Mouse (Mus musculus) yolk sac, embryonic 10.5 days (tissue): ENCODE results near the gene Otulin.

Experiments
- DNase-seq: peaks from one replicate; pipeline ENCODE4 v3.0.0-alpha.2; 2017; ENCODE audit warnings: low spot score

The Otulin gene

GRCm38 (mm10) chr15:27579853-27580252 lies 50.6 kb downstream of the Otulin start:
- DNase-seq: no peak

GRCm38 (mm10) chr15:27578918-27579317 lies 51.6 kb downstream of the Otulin start:
- DNase-seq: no peak

DNA sequence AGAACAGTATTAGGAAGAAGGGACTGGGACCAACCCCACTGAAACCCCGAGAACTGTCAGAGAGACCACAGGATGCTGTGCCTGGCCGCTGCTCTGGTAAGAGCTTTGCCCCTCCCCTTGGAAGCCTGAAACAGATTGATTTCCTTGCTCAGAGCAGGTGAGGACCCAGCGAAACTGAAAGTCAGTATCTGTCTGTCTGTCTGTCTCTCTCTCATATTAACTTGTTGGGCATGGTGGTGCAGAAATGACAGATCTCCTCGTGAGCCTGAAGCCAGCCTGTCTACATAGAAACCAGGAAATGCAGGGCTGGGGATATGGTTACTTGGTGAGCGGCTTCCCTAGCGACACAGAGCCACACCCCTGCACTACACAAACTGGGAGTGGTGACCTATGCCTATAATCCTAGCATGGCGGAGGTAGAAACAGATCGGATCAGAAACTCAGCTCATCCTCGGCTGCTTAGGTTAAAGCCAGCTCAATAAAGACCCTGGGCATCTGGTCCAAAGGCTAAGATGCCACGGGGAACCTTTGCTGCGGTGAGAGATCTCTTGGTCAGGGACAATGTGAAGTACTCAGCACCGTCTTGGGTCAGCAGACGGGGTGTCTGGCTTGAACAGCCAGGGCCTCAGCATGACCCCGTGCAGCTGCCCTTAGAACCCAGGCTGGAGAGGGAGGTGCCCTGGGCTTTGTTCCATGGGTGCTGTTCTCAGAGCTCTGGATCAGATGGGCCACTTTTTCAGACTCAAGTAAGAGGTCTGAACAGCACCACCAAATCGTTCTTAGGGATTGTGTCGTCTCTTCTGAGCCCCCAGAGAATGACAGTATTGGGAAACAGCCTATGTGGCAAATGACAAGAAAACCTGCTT lies 52.3 kb downstream of the Otulin start:
- DNase-seq: no peak

DNA sequence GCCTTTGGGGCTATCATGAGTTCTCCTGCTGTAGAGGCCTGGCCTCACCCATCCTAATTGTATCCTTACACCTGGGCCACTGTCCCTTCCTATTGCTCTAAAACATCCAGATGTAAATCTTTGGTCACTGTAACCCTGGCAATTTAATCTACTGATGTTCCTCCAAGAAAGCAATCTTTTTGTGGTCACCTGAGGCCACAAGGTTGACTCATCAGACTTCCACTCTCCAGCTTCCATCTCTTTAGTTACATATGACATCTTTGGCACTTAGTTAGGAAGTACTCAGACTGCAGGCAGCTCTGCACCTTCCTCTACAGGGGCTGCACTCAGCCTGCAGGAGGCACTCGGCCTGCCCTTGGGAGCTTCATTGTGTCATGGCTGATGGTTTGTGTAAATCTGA lies 53.6 kb downstream of the Otulin start:
- DNase-seq: no peak

GRCm38 (mm10) chr15:27575932-27576331 lies 54.6 kb downstream of the Otulin start:
- DNase-seq: no peak

DNA sequence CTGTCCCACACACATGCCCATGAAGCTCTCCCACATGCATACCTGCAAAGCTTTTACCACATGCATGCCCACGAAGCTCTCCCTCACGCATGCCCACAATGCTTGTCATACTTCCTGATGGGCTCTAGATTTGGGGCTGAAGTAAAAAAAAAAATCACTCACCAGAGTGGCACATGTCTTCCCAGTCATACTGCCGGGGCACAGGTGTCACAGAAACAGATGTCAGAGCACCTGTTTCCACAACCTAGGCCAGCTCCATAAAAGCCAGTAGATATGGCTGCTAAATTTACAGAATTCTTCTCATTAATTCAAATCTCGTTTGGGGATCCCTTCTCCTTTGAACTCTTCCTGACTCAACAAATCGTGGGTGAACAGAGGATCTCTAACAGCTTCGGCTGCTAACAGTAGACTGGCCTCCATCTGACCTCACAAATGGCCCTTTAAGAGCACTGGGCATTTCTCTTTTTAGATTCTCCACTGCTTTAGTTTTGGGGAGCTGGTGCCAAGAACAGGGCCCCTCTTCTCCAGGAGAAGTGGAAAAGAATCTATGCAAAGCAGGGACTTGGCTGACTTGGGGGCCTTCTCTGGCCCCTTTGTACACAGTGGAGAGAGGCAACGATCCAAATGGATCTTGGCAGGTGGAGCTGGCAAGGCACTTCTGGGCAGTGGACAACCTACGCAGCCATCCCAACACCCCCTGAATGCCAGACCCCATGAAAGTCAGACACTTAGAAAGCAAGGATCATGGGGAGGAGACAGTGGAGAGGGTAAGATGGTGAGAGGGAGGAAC lies 55.3 kb downstream of the Otulin start:
- no peak for DNase-seq

- DNase-seq: no peak
Observed at GRCm38 (mm10) chr15:27571179-27571578, 59.3 kb downstream of the Otulin start.

GRCm38 (mm10) chr15:27570385-27570784 lies 60.1 kb downstream of the Otulin start:
- no peak for DNase-seq

DNA sequence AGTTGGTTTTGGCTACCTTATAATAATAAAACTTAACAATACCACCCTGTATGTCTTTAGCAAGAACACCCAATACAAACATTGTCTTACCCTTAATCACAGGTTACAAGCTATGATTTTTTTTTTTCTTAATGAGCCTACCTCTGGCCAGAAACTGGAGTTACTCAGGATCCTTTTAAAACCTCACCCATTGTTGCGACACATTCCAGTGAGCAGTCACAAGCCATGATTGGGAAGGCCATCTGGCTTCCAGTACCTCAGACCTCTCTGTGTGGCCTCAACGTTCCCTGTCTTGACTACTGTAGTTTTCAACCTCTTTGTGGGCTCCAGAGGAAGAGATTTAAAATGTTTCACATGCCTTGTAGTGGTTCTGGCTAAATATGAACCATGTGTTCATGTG lies 60.6 kb downstream of the Otulin start:
- DNase-seq: no peak

- no peak for DNase-seq
Observed at GRCm38 (mm10) chr15:27568371-27568770, 62.1 kb downstream of the Otulin start.

GRCm38 (mm10) chr15:27567356-27567755 lies 63.1 kb downstream of the Otulin start:
- no peak for DNase-seq

GRCm38 (mm10) chr15:27565626-27566185 lies 64.8 kb downstream of the Otulin start:
- no peak for DNase-seq

DNA sequence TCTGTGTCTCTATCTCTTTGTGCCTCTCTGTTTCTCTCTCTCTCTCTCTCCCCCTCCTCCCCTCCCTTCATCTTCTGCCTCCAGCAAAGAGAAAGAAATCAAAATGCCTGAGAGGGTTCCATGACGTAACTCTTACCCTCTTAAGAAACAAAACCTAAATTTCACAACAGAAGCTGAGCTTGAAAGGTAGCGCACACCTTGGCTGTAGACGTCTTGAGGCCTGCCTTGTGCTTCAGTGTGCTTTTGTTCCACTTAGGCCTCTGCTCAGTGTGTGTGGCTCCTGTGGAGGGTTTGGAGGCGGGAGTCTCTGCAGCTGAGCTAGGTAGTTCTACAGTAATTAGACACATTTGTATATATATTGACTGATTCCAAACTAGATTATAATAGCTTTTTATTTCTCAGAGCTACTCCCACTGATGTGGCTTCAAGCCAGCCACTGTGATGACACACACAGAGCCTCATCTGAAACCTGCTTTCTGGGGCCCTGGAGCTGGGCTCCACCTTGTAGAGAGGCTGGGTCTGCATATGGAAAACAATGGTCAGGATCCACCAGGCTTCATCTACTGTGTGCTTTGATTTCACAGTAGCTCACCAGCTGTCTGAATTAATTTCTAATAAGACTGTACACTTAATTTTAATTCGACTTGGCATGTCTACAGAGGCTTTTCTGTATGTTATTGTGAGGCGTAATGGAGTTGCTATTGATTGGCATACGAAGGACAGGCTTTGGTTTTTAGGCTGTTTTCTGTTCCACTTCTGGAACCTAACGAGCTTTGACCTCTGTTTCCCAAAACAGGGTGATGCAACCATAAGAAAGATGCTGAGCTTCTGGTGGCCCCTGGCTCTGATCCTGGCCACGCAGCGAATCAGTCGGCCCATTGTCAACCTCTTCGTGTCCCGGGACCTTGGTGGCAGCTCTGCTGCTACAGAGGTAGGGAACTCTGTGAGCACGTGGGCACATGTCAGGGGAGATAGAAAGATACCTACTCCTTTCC lies 66.1 kb downstream of the Otulin start:
- DNase-seq: no peak

DNA sequence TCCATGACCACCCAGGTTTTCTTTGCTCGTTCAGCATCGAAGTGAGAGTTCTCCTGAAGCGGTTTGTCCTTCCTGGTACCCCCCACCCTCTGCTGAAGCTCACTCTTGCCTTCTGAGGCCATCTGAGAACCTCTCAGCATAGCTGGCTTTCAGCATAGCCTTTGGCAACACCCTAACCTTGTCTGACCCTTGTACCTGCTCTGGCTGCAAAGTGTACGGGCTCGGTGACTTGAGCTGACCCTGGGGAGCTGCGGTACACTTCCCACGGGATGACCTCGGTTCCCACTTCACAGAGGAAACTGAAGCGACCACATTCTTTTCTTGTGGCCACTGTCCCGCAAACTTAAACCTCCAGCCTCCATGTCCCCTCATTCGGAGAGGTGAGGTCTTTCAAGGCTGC lies 70.2 kb downstream of the Otulin start:
- DNase-seq: no peak

GRCm38 (mm10) chr15:27558456-27559147 lies 71.9 kb downstream of the Otulin start:
- DNase-seq: no peak

DNA sequence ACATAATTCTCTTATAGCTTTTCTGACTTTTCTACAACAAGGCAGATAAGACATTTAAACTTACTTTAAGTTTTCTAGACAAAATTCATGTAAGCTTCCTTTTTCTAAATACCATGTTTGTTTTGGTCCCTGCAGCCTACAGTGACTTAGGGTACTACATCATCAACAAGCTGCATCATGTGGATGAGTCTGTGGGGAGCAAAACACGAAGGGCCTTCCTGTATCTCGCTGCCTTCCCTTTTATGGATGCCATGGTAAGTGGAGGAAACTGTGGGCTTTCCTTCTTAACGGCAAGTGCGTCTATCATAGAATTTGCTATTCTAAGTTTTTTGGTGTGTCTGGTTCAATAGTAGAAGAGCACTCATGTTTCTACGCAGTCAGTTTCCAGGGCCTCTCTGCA lies 76.9 kb downstream of the Otulin start:
- DNase-seq: no peak

- no peak for DNase-seq
Observed at GRCm38 (mm10) chr15:27552129-27552700, 78.3 kb downstream of the Otulin start.

DNA sequence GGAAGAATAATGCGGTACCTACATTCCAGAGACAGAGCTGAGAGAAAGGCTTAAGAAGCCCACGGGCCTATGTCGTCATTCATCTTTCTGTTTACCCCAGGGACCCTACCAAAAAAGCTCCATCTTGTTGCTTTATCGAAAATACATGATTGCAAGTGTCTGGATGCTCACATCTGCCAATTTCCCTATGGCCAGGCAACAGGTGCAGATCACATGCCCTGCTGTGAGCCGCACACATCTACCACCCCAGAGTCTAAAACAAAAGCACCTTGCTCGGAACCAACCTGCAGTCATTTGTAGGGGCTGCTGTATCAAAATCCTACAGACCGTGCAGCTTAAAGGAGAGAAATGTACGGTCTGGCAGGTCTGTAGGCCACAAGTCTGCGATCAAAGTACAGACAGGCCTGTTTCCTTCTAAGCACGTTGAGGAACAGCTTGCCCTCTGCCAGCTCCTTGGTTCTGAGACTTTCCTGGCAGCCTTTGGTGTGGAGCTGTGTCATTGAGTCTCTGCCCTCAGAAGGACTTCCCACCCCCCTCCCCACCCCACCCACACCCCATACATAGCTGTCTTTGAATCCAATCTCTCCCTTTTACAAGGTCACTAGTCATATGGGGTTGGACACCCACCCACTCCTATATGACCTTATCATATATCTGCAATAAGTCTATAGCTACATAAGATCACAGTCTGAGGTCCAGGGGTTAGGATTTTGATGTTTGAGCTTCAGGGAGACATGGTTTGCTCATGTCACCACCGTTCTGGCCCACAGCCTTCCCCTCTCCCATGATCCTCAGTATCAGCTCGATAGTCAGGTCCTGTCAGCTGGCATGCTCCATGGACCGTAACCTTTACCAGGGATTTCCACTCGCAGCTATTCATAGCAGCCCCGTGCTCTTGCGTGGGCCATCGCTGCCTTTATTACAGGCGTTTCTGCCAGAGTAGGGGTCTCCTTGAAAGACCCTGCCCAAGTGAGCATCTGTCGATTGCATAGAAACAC lies 79.1 kb downstream of the Otulin start:
- no peak for DNase-seq

GRCm38 (mm10) chr15:27550358-27550992 lies 80.0 kb downstream of the Otulin start:
- DNase-seq: peak; percentile 29
